Mouse (Mus musculus) ES-E14 (cell line): ENCODE measurements around the gene Psmc1.

Experiments
- CHD2 ChIP-seq: IDR thresholded peaks from 2 replicates; pipeline ENCODE4 v1.6.1; 2014; ENCODE audit warnings: mild to moderate bottlenecking, low read depth, low read length, inconsistent platforms
- MAFK ChIP-seq: IDR thresholded peaks from 2 replicates; pipeline ENCODE4 v1.6.1; 2014; ENCODE audit warnings: mild to moderate bottlenecking, low read depth, low read length, inconsistent platforms; ENCODE audit not compliant: insufficient read depth
- ZC3H11A ChIP-seq: IDR thresholded peaks from 2 replicates; pipeline ENCODE4 v1.6.1; 2012; ENCODE audit warnings: low read depth, mild to moderate bottlenecking, inconsistent platforms, low read length, borderline replicate concordance

DNA sequence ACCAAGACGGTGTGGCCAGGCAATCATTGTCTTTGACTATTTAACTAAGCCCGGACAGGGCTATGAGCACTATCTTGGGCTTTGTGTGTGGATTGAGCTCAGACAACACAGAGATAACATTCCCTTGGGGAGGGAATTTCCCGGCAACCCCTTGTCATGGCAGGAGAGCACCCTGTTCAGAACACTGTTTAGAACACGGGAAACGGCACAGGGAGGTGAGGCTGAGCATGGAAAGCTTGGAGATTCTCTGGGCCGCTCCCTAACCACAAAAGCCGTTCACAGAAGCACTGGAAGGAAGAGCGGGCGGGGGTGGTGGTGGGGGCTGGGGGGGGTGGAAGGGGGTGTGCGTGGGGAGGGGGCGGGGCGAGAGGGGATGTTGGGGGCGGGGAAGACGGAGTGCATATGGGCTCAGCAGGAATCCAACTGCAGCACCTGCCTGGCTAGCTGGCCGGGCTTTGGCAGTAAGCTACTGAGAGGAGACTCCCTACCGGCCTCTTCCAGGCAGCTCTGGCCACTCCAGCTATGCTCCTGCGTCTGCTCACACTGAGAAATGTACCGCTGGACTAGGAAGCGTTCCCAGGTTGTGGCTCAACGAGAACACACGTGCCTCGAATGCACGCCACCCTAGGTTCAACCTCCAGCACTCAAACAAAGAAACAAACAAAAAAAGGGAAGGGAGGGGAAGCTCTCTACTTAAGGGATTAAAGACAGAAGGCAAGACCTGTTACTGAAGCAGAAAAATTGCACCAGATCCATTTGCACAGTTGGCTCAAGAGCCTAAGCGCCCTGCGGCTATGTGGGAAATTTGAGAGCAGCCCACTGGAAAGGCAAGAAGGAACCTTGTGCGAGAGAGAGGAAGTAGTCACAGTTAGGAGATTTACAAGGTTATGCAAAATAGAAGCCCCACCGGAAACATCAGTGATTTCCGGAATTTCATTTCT lies 58.2 kb downstream of the Psmc1 start:
- TF ChIP-seq MAFK, result no peak
- no peak for TF ChIP-seq CHD2
- TF ChIP-seq ZC3H11A, result no peak
